Mouse (Mus musculus): ENCODE measurements around the gene Slc12a8.

- no peak for TF ChIP-seq CTCF (IDR thresholded peaks at IDR 0.05; ENCODE audit: low read depth)
- no peak for TF ChIP-seq EP300 (IDR thresholded peaks at IDR 0.05; ENCODE audit: low read depth)
Measured at GRCm38 (mm10) chr16:33708031-33708430, 190.9 kb downstream of the Slc12a8 start.
